ENCODE assay signal across 21 mouse cellular contexts in the genomic region with DNA sequence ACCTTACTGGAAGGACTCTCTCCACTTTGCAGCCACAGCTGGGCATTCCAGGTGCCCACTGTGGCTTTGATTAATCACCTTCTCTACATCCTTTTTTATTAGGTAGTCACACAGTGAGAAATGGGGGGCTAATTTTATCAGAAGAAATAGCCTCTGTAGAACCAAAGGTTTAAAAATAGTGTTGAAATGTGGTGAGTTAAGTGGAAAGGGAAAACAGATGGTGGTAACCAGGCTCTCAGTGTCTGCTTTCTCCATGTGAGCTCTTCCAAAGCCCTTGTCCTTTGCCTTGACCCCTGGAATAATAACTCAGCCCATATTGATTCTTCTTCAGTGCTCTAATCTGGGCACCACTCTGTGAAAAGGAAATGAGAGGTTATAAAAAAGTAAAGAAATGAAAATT. TPM values are rescaled to one million over a fixed set of nuclear protein-coding genes. Genes with fewer than 3 reads are reported as not detected.
A peak's percentile ranks its signal among the peaks of the same experiment; 100 is the strongest.
DNase-seq lines count a peak whose midpoint lies in the region; ATAC-seq lines count a peak whose summit lies in the region.
"Had no signal": no experiment of that assay in that cellular context is flagged by ENCODE, and none has a peak within 500 bp of the region (broad histone marks: within the 10 kb centered on the region; RNA-seq: fewer than 3 reads in every experiment).

No protein-coding gene starts in this region.

- no peak overlapping the region for H3K27ac ChIP-seq in intestine, embryonic 15.5 days
- no peak overlapping the region for H3K27ac ChIP-seq in kidney, embryonic 15.5 days
- H3K27ac ChIP-seq: embryonic facial prominence, embryonic 10.5 days; embryonic facial prominence, embryonic 12.5 days; forebrain, embryonic 13.5 days; forebrain, embryonic 15.5 days had no signal

- H3K9me3 ChIP-seq in intestine, embryonic 15.5 days, result no peaks in the 10 kb centered on the region
- H3K9me3 ChIP-seq in kidney, embryonic 15.5 days (replicated peaks), result no peaks in the 10 kb centered on the region
- H3K9me3 ChIP-seq: embryonic facial prominence, embryonic 10.5 days; embryonic facial prominence, embryonic 12.5 days; forebrain, embryonic 13.5 days; forebrain, embryonic 15.5 days had no signal

- H3K36me3 ChIP-seq in intestine, embryonic 15.5 days, result no peaks in the 10 kb centered on the region
- H3K36me3 ChIP-seq in kidney, embryonic 15.5 days, result no peaks in the 10 kb centered on the region
- H3K36me3 ChIP-seq: embryonic facial prominence, embryonic 10.5 days; embryonic facial prominence, embryonic 12.5 days; forebrain, embryonic 15.5 days had no signal

- no peak for ATAC-seq in intestine, embryonic 15.5 days
- ATAC-seq in kidney, embryonic 15.5 days (replicated peaks; ENCODE audit: low FRiP score), result no peak
- ATAC-seq: forebrain, embryonic 13.5 days; forebrain, embryonic 15.5 days; forebrain, postnatal 0 days had no signal

- peak; percentile 7 for DNase-seq in embryo, embryonic 11 days
- no peak for DNase-seq in embryo, embryonic 9.5 days (ENCODE audit: extremely low spot score)
- peak; percentile 57 for DNase-seq in forelimb bud, embryonic 11.5 days (ENCODE audit: low read depth, low spot score)
- DNase-seq in mesoderm, embryonic 11.5 days (ENCODE audit: low read depth, low spot score), result peak; percentile 59
- DNase-seq: adrenal gland, adult 2 months; adrenal gland, postnatal 10 days; adrenal gland, postnatal 25 days; cerebellum, adult 11 months; cerebellum, adult 18-20 months; cerebellum, adult 8-10 months; cerebellum, adult 9-11 months; cerebellum, postnatal 14 days; cerebellum, postnatal 36 days; forebrain, postnatal 0 days had no signal

- H3K27me3 ChIP-seq in intestine, embryonic 15.5 days (replicated peaks), result no peaks in the 10 kb centered on the region
- H3K27me3 ChIP-seq in kidney, embryonic 15.5 days, result no peaks in the 10 kb centered on the region
- H3K27me3 ChIP-seq: embryonic facial prominence, embryonic 12.5 days; forebrain, embryonic 13.5 days; forebrain, embryonic 15.5 days had no signal

- H3K4me2 ChIP-seq in intestine, embryonic 15.5 days (replicated peaks), result no peak overlapping the region
- no peak overlapping the region for H3K4me2 ChIP-seq in kidney, embryonic 15.5 days
- H3K4me2 ChIP-seq: embryonic facial prominence, embryonic 12.5 days; forebrain, embryonic 13.5 days; forebrain, embryonic 15.5 days had no signal

- H3K9ac ChIP-seq in intestine, embryonic 15.5 days, result no peak overlapping the region
- no peak overlapping the region for H3K9ac ChIP-seq in kidney, embryonic 15.5 days
- H3K9ac ChIP-seq: embryonic facial prominence, embryonic 12.5 days; forebrain, embryonic 13.5 days; forebrain, embryonic 15.5 days; forebrain, postnatal 0 days had no signal

- no peaks in the 10 kb centered on the region for H3K4me1 ChIP-seq in intestine, embryonic 15.5 days (replicated peaks)
- H3K4me1 ChIP-seq in kidney, embryonic 15.5 days, result no peaks in the 10 kb centered on the region
- H3K4me1 ChIP-seq: embryonic facial prominence, embryonic 10.5 days; embryonic facial prominence, embryonic 12.5 days; forebrain, embryonic 13.5 days; forebrain, embryonic 15.5 days had no signal

- H3K4me3 ChIP-seq in intestine, embryonic 15.5 days (replicated peaks), result no peak overlapping the region
- no peak overlapping the region for H3K4me3 ChIP-seq in kidney, embryonic 15.5 days (replicated peaks)
- H3K4me3 ChIP-seq: embryonic facial prominence, embryonic 10.5 days; embryonic facial prominence, embryonic 12.5 days; forebrain, embryonic 13.5 days; forebrain, embryonic 15.5 days had no signal

RNA-seq across cellular contexts. Expression of a gene that starts 24.4 kb away (rescaled TPM):
- 9.5 and 11.4 TPM in 2 replicates for polyA plus RNA-seq in intestine, embryonic 15.5 days (2015; fragmentation: Nextera tagmentation; extraction: Ambion mirVana)
- polyA plus RNA-seq in kidney, embryonic 15.5 days (2015; fragmentation: Nextera tagmentation; extraction: Ambion mirVana), result 1.2 and 4.9 TPM in 2 replicates
- polyA plus RNA-seq: C2C12 had no signal
